Mouse (Mus musculus) bone marrow, adult 2 months (tissue): ENCODE results near the gene Pusl1.

Experiments used
- CTCF ChIP-seq: fragments of 200-500 bp; IDR thresholded peaks from 2 replicates; pipeline ENCODE4 v1.5.1; 2011; ENCODE audit warnings: low read length, control low read depth; ENCODE audit not compliant: control insufficient read depth, insufficient read depth
- POLR2A ChIP-seq: fragments of 200-500 bp; IDR thresholded peaks from 2 replicates; pipeline ENCODE4 v1.6.1; 2011; ENCODE audit warnings: low read depth, mild to moderate bottlenecking, control low read depth, low read length, borderline replicate concordance; ENCODE audit not compliant: control insufficient read depth

GRCm38 (mm10) chr4:155887674-155888073 is 3.9 kb downstream of the Pusl1 start:
- no peak for TF ChIP-seq CTCF
- no peak for TF ChIP-seq POLR2A
